Mouse (Mus musculus) kidney, postnatal 36 days (tissue): ENCODE measurements around the gene Pgam1.
A peak's percentile ranks its signal among the peaks of the same experiment; 100 is the strongest.
"Not testable (repeated sequence)": the region's sequence is repeated elsewhere in the genome, so short reads cannot be mapped to it uniquely, and the experiment has no call there.

Experiments
- DNase-seq, 2 experiments: peaks; one replicate each; pipeline ENCODE4 v3.0.0; 2021 to 2022; ENCODE audit warnings: mixed read lengths in 2 of 2

The Pgam1 gene

GRCm38 (mm10) chr19:41912121-41913080 is 678 bp downstream of the Pgam1 start:
- peak; percentile 57 to 68 for DNase-seq

- no peak for DNase-seq
Measured at GRCm38 (mm10) chr19:41913774-41914591, 2.3 kb downstream of the Pgam1 start.

- DNase-seq = not testable (repeated sequence)
Measured at GRCm38 (mm10) chr19:41914592-41914882, 2.8 kb downstream of the Pgam1 start.

- no peak for DNase-seq
Measured at GRCm38 (mm10) chr19:41915294-41915693, 3.6 kb downstream of the Pgam1 start.

- no peak for DNase-seq
Measured at GRCm38 (mm10) chr19:41916853-41917252, 5.1 kb downstream of the Pgam1 start.

- no peak for DNase-seq
Measured at GRCm38 (mm10) chr19:41919471-41919870, 7.7 kb downstream of the Pgam1 start.

- no peak for DNase-seq
Measured at GRCm38 (mm10) chr19:41920412-41921067, 8.8 kb downstream of the Pgam1 start.

GRCm38 (mm10) chr19:41932686-41933085 is 21.0 kb downstream of the Pgam1 start:
- no peak for DNase-seq

GRCm38 (mm10) chr19:41933179-41934086 is 21.7 kb downstream of the Pgam1 start, which contains the start of the genes Exosc1 and Zdhhc16:
Gene Exosc1 (minus strand): TSS chr19:41933423.
Gene Zdhhc16 (plus strand): TSS chr19:41933480.
- DNase-seq = peak; percentile 99

- no peak for DNase-seq
Measured at GRCm38 (mm10) chr19:41934124-41934523, 22.4 kb downstream of the Pgam1 start.

- no peak for DNase-seq
Measured at GRCm38 (mm10) chr19:41935921-41936320, 24.2 kb downstream of the Pgam1 start.

GRCm38 (mm10) chr19:41938539-41938938 is 26.8 kb downstream of the Pgam1 start:
- DNase-seq = no peak

GRCm38 (mm10) chr19:41943841-41944240 is 32.1 kb downstream of the Pgam1 start:
- no peak for DNase-seq

- peak; percentile 8 to 45 for DNase-seq
Measured at GRCm38 (mm10) chr19:41952287-41952686, 40.6 kb downstream of the Pgam1 start.

- DNase-seq = no peak
Measured at GRCm38 (mm10) chr19:41953574-41953973, 41.9 kb downstream of the Pgam1 start.
